Mouse (Mus musculus) lung, adult 2 months (tissue): ENCODE results near the gene Adcyap1r1. TPM values are rescaled to one million over a fixed set of nuclear protein-coding genes. Genes with fewer than 3 reads are reported as not detected.

ENCODE experiments used
- DNase-seq: peaks from one replicate; pipeline ENCODE4 v3.0.0; 2022
- H3K4me1 ChIP-seq: fragments of 200-500 bp; 2 replicates; pipeline ENCODE4 v1.6.1; 2011; ENCODE audit warnings: low read length; ENCODE audit not compliant: control insufficient read depth, insufficient read depth
- H3K4me3 ChIP-seq: fragments of 200-500 bp; replicated peaks from 2 replicates; pipeline ENCODE3; 2011; ENCODE audit warnings: low read depth, mild to moderate bottlenecking, control low read depth, low read length; ENCODE audit errors: extremely low read depth
- CTCF ChIP-seq: fragments of 200-500 bp; IDR thresholded peaks from 2 replicates; pipeline ENCODE4 v1.5.1; 2011; ENCODE audit warnings: mild to moderate bottlenecking, low read length, control low read depth; ENCODE audit not compliant: insufficient read depth
- POLR2A ChIP-seq: fragments of 200-500 bp; IDR thresholded peaks from 2 replicates; pipeline ENCODE4 v1.6.1; 2011; ENCODE audit warnings: low read depth, mild to moderate bottlenecking, control low read depth, low read length, borderline replicate concordance; ENCODE audit errors: extremely low read depth
- WGBS: fragments of 180-500 bp; shearing (Covaris S2); methylation state at CpG from one replicate; pipeline ENCODE4 v1.1.7; 2018; 5-methylcytosine and 5-hydroxymethylcytosine counted together
- polyA plus RNA-seq: library from polyadenylated mRNA; depleted of rRNA; stranded (reverse); fragments of >200 nt; gene quantifications from 2 replicates; pipeline ENCODE4 v1.2.3, GENCODE M21; 2012

Adcyap1r1 gene
- polyA plus RNA-seq, 1 experiment, result 3.9 TPM

DNA sequence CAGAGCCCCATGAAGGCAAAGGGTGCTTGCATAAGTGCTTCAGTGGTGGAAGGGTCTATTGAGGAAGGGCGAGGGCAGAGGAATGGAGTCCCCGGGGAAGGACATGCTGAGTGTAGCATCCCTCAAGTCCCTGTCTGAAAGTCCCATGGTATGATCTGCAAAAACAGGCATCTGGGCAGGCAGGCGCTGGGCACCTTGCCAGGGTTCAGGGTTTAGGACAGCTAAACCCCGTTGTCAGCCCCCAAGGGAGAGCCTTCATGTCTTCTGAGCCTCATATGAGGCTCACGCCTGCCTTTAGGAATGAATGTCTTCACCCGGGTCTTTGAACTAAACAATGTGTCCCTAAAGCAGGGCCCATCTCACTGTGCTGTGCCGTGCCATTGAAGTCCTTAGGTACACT is 12.2 kb downstream of the Adcyap1r1 start:
- no peak overlapping the region for H3K4me3 ChIP-seq
- H3K4me1 ChIP-seq, result no peaks in the 10 kb centered on the region
- TF ChIP-seq CTCF, result no peak
- WGBS, result 65% methylated on average over 7 of the region's 7 CpGs
- DNase-seq, result no peak

DNA sequence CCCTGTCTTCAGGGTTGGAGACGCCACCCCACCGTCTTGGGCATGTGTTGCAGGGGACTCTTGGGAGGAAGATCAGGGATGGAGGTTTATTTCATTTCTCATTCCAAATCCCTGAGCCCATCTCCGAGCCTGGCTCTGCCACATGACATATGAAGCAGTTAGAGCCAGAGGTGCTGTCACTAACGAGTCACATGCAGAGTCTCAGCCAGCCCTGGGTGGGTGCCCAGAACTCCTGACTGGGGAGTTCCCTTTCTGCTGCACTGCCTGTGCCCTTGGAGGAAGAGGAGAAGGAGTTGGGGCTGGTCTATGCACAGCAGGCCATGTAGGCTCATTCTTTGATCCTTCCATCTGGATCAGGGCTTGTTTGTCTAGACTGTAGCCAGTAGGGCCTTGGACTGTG is 13.5 kb downstream of the Adcyap1r1 start:
- no peak for DNase-seq
- 61% methylated on average over 4 of the region's 4 CpGs for WGBS
- H3K4me3 ChIP-seq, result no peak overlapping the region
- TF ChIP-seq POLR2A (no peak), CTCF (no peak)
- H3K4me1 ChIP-seq, result no peaks in the 10 kb centered on the region

DNA sequence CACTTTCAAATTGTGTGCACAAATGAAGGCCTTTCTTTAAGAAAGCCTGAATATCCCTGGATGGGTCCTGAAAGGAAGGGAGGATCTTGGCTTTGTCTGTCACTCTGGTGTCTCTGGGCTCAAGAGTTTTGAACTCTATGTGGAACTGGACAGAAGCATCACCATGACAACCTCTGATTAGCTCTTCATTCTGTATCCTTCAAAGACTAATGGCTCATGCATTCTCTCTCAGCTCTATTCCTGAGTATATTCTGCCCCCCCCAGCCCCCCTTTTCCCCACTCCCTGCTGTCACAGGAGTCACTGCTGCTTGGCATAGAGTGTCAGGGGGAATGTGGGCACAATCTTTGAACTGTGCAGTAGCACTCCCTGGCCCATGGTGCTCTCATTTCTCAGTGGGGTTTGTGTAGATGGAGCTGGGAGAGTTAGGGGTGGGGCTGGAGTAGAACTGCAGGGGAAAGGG is 14.6 kb downstream of the Adcyap1r1 start:
- H3K4me3 ChIP-seq, result no peak overlapping the region
- TF ChIP-seq CTCF, result no peak
- TF ChIP-seq POLR2A, result no peak
- no peaks in the 10 kb centered on the region for H3K4me1 ChIP-seq
- no peak for DNase-seq

DNA sequence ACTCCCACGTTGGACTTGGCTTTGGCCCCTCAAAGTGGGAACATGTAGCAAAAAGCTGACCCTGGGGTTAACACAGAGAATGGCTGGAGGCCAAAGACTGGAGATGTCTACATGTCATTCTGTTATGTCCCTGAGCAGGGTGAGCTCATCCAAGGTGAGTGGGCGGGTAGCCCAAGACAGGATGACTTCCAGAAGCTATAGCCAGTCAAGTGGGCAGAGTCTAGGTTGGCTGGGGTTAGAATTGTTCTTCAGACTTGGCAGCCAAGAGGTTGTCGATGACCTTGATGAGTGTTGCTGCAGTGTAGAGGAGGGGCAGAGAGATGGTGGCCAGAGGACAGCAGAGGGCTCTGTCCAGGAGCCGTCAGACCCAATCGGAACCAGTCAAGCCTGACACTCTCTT is 18.9 kb downstream of the Adcyap1r1 start:
- H3K4me1 ChIP-seq, result no peaks in the 10 kb centered on the region
- 75% methylated on average over 5 of the region's 5 CpGs for WGBS
- DNase-seq, result no peak
- TF ChIP-seq CTCF (no peak), POLR2A (no peak)
- H3K4me3 ChIP-seq, result no peak overlapping the region

DNA sequence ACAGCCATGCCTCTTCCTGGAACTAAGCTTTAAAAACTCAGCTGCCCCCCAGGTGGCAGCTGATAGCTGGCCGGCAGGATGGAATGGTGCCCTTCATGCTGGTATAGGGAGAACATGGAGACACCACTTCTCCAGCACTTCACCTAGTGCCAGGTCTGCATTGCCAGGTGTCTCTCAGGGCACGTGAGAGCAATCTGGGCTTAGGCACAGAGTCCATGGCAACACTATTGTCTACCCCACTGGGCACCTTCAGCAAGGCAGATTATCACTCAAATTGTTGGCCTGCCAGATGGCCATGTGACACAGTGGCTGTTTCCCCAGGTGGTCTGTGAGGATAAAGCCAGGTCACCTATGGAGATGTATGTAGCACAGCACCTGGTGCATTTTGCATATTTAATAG is 20.6 kb downstream of the Adcyap1r1 start:
- no peak for DNase-seq
- TF ChIP-seq CTCF (no peak), POLR2A (no peak)
- WGBS, result 76% methylated on average over 2 of the region's 2 CpGs
- H3K4me3 ChIP-seq, result no peak overlapping the region
- no peaks in the 10 kb centered on the region for H3K4me1 ChIP-seq

DNA sequence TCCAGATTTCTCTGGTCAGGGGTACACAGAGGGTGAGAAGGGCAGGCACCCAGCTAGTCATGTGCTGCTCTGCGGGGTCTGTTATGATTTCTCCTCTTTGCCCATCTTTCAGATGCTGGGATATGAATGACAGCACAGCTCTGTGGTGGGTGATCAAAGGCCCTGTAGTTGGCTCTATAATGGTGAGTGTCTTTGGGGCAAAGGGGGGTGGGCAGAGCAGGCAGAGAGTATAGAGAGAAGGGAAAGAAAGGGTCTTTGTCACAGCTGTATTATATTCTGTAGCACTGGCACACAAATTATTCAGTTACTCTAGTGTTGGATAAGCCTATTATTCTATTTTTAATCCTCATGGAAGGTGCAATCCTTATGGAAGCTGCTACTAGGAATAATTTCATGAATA is 29.2 kb downstream of the Adcyap1r1 start:
- H3K4me3 ChIP-seq, result no peak overlapping the region
- TF ChIP-seq POLR2A (no peak), CTCF (no peak)
- 100% methylated on average over 1 of the region's 1 CpGs for WGBS
- no peak for DNase-seq
- H3K4me1 ChIP-seq, result no peaks in the 10 kb centered on the region

DNA sequence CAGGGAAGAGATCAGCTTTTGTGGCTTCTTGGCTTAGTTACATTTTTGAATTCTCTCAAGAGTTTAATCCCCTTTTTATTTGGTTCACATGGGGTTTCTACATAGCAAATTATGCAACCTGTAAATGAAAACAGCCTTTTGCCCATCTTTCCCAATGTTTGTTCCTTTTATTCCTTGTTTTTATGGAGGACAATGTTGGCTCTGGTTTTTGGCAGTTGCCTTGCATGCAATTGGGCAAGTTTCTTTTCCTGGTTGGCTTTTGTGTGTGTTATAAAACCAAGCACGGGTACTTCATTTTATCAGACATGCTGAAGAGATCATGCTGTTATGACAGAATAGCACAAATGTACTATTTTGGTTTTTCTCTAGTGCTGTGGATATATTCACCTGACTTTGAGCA is 30.7 kb downstream of the Adcyap1r1 start:
- Histone ChIP-seq H3K4me3 (no peak overlapping the region), H3K4me1 (no peaks in the 10 kb centered on the region)
- TF ChIP-seq CTCF, result no peak
- no peak for TF ChIP-seq POLR2A
- DNase-seq, result no peak
- 58% methylated on average over 1 of the region's 1 CpGs for WGBS

DNA sequence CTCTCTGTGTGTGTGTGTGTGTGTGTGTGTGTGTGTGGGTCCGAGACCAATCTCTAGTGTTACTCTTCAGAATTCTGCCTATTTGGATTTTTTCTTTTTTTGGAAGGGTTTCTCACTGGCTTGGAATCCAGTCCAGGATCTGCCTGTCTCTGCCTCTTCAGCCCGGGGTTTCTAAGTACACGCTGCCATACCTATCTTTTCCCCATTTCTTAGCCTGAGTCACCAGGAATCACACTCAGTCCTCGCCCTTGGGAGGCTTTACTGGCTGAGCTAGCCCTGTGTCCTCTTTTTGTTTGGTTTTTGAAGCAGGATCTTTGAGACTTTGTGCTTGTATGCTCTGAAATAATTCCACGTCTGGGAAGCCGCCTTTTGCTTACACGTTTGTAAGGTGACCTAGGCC is 31.6 kb downstream of the Adcyap1r1 start:
- Histone ChIP-seq H3K4me3 (no peak overlapping the region), H3K4me1 (no peaks in the 10 kb centered on the region)
- WGBS, result 58% methylated on average over 7 of the region's 7 CpGs
- DNase-seq, result no peak
- no peak for TF ChIP-seq CTCF
- no peak for TF ChIP-seq POLR2A

DNA sequence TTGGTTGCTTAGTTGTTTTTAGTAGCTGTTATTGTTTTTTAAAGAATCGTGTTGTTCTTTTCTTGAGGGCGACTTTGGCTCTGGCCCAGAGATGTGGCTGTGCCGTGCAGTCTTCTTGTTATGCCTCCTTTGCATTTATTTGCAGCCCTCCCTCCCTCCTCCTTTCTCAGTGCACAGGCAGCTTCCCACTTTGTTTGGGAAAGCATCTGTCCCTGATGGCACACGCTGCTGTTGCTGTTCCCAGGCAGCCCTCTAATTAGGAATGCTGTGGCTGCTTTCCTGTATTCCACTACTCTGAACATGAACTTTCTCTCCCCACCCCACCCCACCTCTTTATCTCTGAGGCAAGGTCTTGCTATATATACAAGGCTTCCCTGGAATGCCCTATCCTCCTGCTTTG is 32.4 kb downstream of the Adcyap1r1 start:
- WGBS, result 38% methylated on average over 4 of the region's 4 CpGs
- DNase-seq, result no peak

DNA sequence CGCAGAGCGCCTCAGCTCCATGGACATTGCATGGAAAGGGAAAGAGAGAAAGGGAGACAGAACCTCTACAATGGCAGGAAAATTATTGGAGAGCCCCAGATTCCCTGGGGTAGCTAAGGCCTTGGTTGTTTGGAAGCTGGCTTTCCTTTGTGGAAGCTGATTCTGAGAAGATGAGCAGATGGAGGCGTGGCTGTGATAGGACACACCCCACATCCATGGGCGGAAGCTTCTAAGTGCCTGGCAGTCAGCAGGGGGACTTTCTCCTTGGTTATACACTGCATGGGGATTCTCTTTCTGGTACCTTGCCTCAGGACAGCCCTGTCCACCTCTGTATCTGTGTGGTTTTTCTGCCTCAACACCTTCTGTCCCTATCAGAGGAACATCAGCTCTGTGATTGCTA is 33.4 kb downstream of the Adcyap1r1 start:
- no peak for DNase-seq
- Histone ChIP-seq H3K4me1 (no peaks in the 10 kb centered on the region), H3K4me3 (no peak overlapping the region)
- 65% methylated on average over 4 of the region's 4 CpGs for WGBS
- TF ChIP-seq CTCF (no peak), POLR2A (no peak)

More for the DNA sequence above, 32.4 kb downstream of the Adcyap1r1 start:
- Histone ChIP-seq H3K4me3 (no peak overlapping the region), H3K4me1 (no peaks in the 10 kb centered on the region)
- TF ChIP-seq POLR2A (no peak), CTCF (no peak)

DNA sequence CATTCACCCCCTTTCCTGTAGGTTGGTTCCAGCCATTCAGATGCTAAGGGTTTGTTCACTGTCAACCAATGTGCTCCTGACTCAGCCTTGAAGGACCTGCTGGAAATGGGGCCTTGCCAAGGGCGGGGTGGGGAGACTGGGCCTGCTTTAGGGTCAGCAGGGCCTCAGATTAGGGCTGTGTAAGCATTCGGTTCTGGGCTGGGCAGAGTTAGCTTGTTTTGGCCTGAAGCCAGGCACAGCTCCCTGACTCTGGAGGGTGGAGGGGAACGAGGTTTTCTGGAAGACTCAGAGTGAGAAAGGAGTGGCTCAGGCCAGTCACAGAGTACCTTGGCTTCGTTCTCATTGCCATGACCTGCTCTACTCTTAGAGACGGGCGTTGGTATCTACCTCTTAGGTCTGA is 35.9 kb downstream of the Adcyap1r1 start:
- Histone ChIP-seq H3K4me3 (no peak overlapping the region), H3K4me1 (no peaks in the 10 kb centered on the region)
- 44% methylated on average over 6 of the region's 6 CpGs for WGBS
- TF ChIP-seq POLR2A (no peak), CTCF (no peak)
- peak; percentile 31 for DNase-seq
